Mouse (Mus musculus) ovary, postnatal 14 days (tissue): Measurements from ENCODE around the gene Dbn1.

ENCODE experiments used
- DNase-seq: peaks from one replicate; pipeline ENCODE4 v3.0.0; 2022; ENCODE audit warnings: low spot score

The Dbn1 gene

DNA sequence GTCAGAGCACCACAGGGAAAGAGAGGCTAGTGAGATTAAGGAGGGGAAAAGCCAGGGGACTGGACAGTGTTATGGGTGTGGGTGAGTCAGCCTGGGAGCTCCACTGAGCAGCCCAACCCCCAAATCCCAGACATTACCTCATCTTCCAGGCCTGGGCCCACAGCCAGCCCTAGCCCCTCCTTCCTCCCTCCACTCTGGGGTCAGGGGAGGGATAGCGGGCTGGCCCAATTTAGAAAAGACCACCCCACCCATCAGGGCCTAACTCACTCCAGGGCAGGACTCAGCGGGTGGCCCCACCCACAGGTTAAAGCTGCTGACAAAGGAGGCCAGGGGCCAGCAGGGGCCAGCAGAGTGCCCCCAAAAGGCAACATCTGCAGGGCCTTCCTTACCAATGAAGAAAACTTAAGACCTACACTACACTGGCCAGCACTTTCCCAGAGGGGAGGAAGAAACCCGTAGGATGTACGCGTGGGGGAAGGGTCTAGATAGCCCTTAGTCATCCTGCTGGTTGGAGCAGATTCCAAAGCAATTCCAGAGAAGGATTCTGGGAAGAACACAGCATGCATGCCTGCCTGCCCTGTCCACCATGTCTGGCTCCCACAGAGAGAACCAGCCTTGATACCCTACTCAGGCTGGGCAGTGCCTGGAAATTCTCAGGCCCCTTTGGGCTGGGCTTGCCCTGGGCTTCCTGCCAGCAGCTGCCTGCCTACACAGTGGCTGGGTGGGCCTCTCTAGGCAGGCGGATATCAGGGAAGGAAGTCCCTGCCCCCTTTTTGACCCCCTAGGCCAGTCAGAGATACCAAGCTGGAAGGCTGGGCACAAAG lies 23.0 kb upstream of the Dbn1 start:
- DNase-seq, result peak; percentile 71

DNA sequence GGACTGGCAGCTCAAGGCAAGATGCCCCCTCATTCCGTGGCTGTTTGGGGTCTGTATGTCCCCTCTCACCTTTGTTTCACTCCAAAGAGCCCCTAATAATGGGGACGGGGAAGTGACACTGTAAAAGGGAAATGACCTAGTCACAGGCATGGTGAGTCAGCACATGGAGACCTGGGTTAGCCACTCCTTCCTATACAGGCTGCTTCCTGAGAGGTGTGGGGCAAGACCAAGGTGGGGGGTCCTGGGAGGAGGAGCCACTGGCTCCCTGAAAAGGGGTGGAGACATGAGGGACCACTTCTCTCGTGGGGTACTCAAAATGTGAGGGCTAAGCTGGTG lies 22.4 kb upstream of the Dbn1 start:
- no peak for DNase-seq

DNA sequence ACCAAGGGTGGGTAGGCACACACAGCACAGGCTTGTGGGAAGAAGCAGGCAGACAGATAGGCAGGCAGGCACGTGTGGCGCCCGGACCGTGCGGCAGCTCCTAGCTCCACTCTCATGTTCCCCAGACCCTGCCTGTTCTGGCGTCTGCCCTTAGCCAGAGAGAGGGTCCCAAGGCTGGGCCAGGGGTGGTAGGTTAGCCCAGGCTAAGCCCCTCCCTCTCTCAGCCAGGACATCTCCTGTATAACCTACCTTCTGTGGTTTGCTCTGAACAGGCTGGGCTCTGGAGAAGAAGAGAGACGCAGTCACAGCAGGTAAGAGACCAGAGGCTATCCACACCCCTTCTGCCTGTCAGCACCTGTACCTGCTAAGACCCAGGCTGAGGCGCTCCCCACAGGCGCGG lies 20.6 kb upstream of the Dbn1 start:
- DNase-seq, result no peak

DNA sequence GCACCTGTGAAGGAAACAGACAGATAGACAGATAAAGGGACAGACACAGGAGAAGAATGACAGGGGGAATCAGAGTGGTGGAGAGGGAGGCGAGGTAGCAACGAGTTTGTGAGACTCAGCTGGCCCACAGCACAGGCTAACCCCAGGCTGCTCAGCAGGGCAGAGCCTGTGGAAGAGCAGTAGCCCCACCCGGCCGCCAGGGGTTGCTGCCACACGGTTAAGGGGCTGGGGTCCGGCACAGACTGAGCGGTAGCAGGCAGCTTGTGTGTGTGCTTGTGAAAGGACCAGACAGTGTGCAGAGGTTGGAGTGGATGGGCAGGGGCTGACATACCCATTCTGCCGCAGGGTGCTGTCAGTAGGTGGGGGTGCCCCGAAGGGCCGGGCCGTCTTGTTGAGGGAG lies 20.0 kb upstream of the Dbn1 start:
- no peak for DNase-seq

DNA sequence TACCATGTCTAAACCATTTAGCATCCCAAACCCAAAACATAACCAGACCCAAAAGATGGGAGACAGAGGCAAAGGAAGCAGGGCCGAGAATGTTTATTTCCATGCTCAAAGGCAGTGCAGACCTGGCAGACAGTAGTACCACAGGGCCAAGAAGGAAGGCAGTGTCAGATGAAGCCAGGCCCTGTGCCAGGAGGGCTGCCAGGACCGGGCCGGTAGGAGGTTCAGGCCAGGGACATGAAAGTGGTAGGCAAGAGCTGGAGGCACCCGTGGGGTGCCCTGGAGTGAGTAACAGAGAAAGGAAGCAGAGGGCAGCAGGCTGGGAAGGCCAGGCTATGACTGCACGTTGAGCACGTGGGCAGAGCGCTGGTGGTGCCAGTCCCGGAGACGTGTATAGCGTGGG lies 18.8 kb upstream of the Dbn1 start:
- no peak for DNase-seq

DNA sequence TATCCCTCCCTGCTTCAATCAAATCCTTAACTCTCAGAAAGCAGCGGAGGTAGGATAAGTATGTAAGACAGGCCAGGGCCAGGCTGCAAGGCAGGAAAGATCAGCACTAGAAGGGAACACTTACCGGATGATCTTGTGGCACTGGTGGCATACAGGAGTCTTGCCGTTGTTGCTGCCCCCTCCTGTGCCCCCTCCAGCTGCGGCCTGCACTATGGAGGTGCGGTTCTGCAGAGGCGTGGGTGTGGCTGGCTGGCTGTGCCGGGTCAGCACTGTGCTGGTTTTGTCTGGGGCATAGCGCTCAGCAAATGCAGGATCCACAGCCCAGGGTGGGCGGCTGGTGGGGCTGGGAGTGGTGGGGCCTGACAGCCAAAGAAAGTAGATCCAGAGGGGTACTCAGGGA lies 17.9 kb upstream of the Dbn1 start:
- DNase-seq, result no peak

DNA sequence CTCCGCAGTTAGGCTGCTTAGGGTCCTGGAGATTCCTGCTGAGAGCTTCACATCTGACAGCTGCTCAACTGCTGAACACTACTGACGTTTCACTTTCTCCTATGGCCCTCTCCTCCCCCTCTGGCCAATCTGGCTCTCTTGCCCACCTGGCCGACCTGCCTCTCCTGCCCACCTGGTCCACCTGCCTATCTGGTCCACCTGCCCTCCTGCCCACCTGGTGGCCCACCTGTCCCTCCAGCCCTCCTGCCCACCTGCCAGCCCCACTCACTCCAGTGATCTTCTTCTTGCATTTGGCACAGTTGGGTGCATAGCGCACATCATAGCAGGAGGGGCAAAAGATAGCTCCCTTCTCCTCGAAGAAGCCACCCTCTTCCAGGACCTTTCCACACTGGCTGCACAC lies 16.5 kb upstream of the Dbn1 start:
- DNase-seq, result no peak

DNA sequence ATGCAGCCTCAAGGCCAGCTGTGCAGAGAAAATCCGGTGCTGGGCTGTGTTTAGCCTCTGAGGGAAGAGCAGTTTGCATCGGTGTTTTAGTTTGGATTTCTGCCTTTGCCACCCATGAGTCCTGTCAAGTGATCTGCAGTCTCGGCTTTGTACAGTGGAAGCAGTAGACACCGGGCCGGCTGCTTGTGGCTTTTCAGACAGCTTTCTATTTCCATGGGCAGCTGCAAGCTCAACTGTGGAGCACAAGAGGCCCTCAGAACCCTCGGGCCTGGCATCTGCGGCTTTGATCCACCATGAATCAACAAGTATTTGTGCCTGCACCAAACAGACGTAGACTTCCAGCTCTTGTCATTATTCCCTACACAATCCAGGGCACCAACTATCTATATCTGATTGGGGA lies 14.5 kb upstream of the Dbn1 start:
- no peak for DNase-seq

DNA sequence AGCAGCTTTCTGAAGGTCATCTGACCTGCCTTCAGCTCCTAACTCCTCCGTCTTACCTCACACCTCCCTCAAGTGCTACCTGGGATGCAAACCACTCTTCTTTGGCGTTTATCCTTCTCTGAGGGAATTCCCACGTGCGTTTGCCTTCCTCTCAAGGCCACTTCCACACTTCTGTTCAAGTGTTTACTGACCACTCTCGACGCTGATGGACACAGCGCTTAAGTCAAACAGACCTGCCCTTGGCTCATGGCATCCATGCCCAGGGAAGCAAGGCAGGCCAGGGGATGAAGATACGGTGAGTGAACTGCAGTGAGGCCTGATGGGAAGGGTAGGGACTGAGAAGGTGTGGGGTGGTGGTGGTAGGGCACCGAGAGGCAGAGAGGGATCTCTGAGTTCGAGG lies 12.7 kb upstream of the Dbn1 start:
- DNase-seq, result no peak

DNA sequence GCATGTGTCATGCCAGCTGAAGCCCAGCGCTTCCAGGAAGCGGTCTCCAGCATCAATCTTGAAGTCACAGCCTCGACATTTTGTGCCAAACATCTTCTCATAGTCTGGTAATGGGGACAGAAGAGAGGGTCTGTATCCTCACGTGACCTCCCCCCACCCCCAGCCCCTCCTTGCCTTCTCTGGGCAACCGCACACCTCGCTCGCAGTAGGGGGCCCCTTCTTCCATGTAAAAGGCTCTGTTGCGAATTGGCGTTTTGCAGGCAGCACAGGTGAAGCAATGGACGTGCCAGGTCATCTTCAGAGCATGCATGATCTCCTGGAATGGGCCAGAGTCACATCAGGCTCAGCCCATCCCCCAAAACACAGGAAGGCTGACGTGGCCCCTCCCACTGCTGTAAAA lies 11.0 kb upstream of the Dbn1 start:
- no peak for DNase-seq

DNA sequence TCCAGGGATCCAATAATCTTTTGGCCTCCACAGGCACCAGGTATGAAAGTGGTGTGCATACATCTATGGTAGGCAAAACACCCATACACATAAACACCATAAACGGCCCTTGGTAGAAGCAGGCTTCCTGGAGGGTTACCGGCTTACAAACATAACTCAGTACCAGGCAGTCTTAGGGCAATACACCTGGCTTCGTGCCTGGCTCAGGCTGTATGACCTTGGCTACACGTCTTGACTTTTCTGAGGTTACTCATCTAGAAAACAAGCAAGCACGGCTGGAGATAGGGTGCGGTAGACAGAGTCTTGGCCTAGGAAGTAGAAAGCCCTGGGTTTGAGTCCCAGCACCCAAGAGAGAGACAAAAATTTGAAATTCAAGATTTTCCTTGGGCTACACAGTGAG lies 8.8 kb upstream of the Dbn1 start:
- no peak for DNase-seq

DNA sequence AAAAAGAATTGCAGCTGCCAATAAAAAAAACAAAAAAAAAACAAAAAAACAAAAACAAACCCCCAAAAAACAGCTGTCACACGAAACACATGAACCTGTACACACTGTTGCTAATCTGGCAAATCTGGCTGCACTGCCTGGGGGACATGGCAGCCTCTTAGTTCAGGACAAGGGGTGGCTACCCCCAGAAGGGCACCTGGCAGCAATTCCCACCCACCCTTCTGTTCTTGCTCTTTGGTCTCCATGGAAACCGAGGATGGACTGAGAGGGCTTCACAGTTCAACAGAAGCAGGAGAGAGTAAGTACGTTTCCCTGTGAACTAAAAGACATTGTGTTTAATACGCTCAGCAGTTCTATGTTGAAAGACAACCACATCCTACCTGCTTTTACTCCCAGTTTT lies 7.8 kb upstream of the Dbn1 start:
- no peak for DNase-seq

DNA sequence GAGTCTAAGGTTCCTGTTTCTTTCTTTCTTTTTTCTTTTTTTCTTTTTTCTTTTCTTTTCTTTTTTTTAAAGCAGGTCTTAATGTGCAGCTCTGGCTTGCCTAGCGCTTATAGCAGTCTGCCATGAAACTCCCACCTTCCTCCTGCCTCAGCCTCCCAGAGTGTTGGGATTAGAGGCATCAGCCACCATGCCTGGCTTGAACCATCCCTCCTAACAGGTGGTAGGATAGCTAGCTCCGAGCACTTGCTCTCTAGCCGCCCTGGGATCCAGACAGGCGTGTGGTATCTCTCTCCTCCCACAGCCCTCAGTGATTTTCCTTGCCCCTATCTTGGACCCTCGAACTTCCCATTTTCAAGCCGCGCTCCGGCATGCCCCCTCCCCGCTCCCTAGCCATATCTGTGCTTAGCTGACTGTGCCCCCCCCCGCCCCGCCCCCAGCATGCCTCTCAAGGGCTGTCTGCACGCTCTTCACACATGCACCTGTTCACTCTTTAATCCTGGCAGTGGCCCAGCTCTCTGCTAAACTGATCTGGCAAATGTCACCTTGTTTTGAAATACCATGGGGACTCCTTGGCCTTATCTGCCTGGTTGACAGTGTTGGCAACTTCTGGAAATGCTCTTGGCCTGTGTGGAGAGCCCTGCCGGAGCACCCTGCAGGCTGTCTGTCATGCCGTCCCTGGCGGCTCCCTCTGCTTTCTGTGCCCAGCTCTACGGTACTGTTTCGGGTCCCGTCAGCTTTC lies 7.1 kb upstream of the Dbn1 start:
- no peak for DNase-seq

DNA sequence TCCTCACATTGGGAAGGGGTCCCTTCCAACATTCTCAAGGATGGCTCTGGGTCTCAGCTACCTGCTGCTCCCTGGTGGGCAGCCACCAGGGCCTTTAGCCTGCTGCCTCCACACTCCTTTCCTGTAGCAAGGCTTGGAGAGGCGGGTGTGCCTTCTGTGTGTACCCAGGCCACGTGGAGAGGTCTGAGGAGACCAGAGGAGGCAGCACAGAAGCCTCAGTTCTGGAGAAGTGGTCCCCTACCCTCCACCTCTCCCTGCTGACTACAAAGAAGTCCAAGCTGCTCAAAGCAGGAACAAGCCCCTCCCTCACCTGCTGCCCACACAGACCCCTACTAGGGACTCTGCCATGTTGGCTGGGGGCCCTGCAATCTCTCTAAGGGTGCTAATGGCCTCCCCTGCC lies 6.3 kb upstream of the Dbn1 start:
- no peak for DNase-seq

DNA sequence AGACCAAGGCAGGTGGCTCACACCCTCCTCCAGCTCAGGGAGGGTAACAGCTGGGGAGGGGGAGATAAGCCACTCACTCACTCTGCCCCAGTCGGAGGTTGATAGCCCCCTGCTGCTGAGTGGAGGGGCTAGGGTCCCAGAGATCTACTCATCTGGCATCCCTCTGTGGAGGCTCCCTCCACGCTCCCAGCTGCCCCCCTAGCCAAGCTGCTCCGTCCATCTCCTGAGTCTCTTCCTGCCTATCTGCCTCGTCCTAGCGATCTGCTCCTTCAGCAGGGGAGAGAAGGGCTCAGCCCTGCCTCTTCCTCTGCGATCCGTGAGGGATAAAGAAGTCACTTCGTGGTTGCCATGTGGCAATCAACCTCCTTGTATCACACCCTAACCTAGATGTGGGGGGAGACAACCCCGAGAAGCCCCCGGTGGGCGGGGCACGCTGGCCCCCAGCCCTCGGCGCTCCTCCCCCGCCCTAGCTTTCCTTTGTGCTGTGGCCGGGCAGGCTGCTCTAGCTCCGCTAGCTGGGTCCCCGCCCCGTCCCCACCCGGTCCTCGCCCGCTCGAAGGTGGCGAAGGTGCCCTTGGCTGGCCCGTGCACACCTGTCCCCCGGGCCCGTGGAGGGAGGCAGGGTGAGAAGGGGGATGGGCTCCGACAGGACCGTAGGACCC lies 864 bp downstream of the Dbn1 start:
- no peak for DNase-seq

DNA sequence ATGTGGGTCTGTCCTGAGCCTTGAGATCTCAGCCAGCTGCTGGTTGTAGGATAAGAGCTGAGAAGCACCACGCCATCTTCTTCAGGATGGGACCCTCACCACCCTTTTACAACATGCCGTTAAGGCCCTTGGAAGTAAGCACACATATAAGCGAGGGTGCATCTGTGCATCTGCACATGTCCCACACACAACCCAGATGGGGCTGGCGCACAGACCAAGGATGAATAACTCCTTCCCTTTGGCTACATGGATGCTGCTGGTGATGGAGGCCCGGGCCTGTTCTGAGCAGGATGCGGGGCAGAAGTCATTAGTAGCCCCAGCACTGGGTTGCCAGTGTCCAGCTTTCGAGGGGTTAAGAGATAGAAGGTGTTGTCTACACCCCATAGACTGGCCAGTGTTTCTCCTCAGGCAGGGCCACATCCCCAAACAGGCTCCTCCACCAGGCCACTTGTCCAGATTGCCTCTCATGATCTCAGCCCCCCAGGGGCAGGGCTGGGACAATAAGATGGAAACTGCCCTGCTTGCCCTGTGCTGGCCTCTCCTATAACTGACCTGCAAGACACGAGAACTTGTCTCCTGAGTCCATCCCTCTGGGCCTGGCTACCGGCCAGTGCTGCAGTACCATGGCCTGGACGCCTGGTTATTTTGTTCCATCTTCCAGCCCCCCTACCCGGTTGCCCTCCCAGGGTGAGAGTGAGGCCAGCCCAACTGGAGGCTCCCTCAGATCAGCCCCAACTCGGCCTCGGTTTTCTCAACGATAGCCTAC lies 1.7 kb downstream of the Dbn1 start:
- no peak for DNase-seq

DNA sequence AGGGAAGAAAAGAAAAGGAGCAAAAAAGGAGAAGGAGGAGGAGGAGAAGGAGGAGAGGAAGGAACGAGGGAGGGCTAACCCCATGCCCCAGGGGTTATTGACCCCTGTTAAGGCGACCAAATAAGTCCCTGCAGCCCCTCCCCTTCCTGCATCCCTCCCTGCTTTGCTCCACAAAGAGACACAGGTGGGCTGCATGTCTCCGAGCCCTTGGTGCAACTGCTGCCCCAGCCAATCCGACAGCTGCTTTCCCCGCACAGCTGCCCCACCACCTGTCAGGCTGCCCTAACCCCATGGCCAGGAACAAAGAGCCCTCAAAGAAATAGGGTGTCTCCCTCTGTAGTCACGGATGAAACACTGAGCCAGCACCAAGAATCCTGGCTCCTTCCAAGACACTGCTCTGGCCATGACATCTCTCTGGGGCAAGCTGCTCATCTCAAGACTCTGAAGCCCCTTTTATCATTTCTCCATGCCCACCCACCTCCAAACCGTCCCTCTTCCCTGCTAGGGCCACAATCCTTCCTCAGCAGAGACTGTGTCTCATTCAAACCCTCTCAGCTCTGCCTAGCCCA lies 3.3 kb downstream of the Dbn1 start:
- DNase-seq, result no peak

DNA sequence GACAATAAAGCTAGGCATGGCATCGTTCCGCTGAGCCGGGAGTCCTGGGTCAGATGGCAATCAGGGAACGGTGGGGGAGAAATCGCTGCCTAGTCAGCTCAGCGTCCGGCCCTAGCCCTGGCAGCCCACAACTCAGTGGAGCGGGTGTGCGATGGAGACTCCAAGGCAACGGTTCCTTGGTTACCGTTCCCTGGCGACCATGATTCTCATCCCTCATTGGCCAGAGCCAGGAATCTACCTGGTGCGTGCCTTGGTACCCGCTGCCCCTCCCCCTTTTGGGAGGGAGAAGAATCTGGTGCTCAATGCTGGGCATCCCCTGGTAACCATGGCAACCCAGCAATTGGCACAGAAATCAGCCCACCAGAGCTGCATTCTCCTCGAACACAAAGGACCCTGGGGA lies 4.3 kb downstream of the Dbn1 start:
- DNase-seq, result no peak

DNA sequence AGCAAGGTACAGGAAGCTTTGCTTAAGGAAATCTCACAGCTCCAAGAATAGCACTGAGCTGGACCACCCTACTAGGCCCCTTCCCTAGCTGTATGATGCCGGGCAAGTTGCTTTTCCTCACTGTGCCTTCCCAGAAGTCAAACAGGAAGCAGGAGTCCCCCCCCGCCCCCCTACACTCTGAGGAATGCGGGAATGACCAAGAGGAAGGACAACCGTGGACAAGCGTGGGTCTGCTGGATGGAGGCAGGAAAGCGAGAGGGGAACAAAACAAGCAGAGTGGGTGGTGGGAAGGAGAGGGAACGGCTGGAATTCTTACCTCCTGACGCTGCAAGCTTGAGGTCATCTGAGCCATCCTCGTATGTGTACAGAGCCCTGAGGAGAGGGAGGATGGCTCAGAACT lies 4.8 kb downstream of the Dbn1 start:
- DNase-seq, result no peak

DNA sequence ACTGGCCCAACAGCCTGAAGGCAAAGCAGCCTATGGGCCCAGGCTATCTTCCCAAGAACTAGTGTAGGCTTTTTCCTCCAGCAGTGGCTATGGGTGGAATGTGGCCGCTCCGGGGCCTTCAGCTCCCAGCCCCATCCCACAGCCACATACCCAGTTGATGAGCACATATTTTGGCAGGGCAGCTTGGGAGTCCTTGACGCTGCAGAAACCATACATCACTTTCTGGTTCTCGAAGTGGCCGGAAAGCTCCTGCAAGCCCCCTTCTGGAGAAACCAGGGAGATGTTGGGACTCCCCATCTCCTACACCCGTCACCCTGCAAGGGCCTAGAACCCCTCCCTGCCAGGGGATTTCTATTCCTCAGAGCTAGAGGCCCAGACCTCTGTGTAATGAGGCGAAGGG lies 5.4 kb downstream of the Dbn1 start:
- no peak for DNase-seq

DNA sequence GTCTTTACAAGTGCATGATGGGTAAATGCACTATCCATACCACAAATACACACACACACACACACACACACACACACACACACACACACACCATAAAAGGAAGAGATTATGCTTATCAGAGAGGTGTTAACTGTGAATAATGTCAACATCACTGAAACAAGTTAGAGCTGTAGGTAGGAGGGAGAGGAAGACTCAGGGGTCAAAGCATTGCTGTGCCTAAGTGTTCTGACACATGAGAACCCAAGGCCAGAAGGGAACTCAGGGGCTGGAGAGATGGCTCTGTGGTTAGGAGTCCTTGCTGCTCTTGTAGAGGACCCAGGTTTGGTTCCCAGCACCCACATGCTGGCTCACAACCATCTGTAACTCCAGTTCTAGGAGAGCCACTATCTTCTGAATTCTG lies 8.0 kb downstream of the Dbn1 start:
- DNase-seq, result no peak

DNA sequence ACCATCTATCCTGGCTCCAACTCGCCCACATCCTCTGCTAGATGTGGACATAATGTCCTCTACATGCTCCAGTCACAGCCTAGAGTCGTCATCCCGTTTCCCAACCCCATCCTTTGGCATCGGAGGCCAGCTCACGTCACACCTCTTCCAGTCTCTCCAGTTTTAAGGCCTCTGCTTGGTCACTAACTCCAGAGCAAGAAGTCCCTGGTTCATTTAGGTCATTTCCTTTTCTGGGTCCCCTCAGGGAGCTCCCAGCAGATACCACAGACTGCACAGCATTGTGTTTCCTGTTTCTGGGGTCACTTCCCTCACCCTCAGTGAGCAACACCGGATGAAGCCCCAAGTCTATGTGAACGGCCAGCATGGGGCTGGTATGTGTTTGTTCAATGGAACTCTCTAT lies 8.9 kb downstream of the Dbn1 start:
- DNase-seq, result no peak
